Mouse (Mus musculus) CH12.LX (cell line): ENCODE measurements at regions not wholly inside any gene's neighbourhood (a gene's known extent, or its start where the extent isn't known, plus 50 kb on each side); places are given as distances from the start of the nearest gene placed in this dataset.

Source experiments
- DNase-seq: peaks from one replicate; pipeline ENCODE4 v3.0.0-alpha.2; 2013; ENCODE audit errors: extremely low read depth
- H3K27ac ChIP-seq: 2 replicates; pipeline ENCODE4 v1.5.1; 2012; ENCODE audit warnings: low read depth, mild to moderate bottlenecking, control low read depth, moderate library complexity; ENCODE audit not compliant: insufficient read depth
- H3K27me3 ChIP-seq: replicated peaks from 2 replicates; pipeline ENCODE3; 2012; ENCODE audit warnings: inconsistent platforms
- H3K36me3 ChIP-seq, 2 experiments: replicated peaks in 1 of 2; 2 replicates each; pipeline versions ENCODE3 to v1.6.1; 2012; ENCODE audit warnings: inconsistent platforms in 1 of 2, low read length in 1 of 2, mild to moderate bottlenecking in 1 of 2, mixed read lengths in 1 of 2, moderate library complexity in 1 of 2; ENCODE audit not compliant: control insufficient read depth in 1 of 2, insufficient read depth in 1 of 2
- H3K4me1 ChIP-seq, 2 experiments: 2 replicates each; pipeline ENCODE4 v1.6.1; 2012; ENCODE audit warnings: inconsistent platforms in 1 of 2, moderate library complexity in 1 of 2; ENCODE audit not compliant: insufficient read depth in 2 of 2, control insufficient read depth in 1 of 2
- H3K4me2 ChIP-seq: 2 replicates; pipeline ENCODE4 v1.6.1; 2012; ENCODE audit warnings: low read depth, mild to moderate bottlenecking, control low read depth; ENCODE audit not compliant: poor library complexity, insufficient read depth, severe bottlenecking
- H3K4me3 ChIP-seq, 3 experiments: fragments of 150-350 bp in 1 of 3; sonication (generic) in 1 of 3; replicated peaks in 1 of 3; 2 replicates each; pipeline versions ENCODE3 to v1.5.1; 2011 to 2012; ENCODE audit warnings: low read depth in 2 of 3, low read length in 2 of 3, mild to moderate bottlenecking in 2 of 3, moderate library complexity in 2 of 3, control low read depth in 1 of 3, improper control_type of control experiment in 1 of 3, inconsistent platforms in 1 of 3, mixed read lengths in 1 of 3; ENCODE audit not compliant: poor library complexity in 1 of 3
- H3K79me2 ChIP-seq: replicated peaks from 2 replicates; pipeline ENCODE4 v1.6.1; 2012; ENCODE audit warnings: mild to moderate bottlenecking, moderate library complexity; ENCODE audit not compliant: control insufficient read depth, poor library complexity, insufficient read depth, severe bottlenecking; ENCODE audit errors: extremely low read depth
- H3K9ac ChIP-seq: 2 replicates; pipeline ENCODE4 v1.6.1; 2012; ENCODE audit warnings: low read depth, mild to moderate bottlenecking, control low read depth, moderate library complexity; ENCODE audit not compliant: insufficient read depth
- H3K9me3 ChIP-seq: replicated peaks from 2 replicates; pipeline ENCODE3; 2012; ENCODE audit warnings: low read length, inconsistent platforms, mixed read lengths
- BHLHE40 ChIP-seq: IDR thresholded peaks from 2 replicates; pipeline ENCODE4 v1.6.1; 2011; ENCODE audit warnings: mild to moderate bottlenecking, low read depth, low read length, improper control_type of control experiment
- CHD1 ChIP-seq: IDR thresholded peaks from 2 replicates; pipeline ENCODE4 v1.6.1; 2012; ENCODE audit warnings: low read depth, low read length, improper control_type of control experiment, inconsistent platforms
- CTCF ChIP-seq, 2 experiments: IDR thresholded peaks in 1 of 2; conservative IDR thresholded peaks in 1 of 2; 2 replicates each; pipeline ENCODE4 v1.5.1; 2011 to 2012; ENCODE audit warnings: low read depth in 2 of 2, low read length in 2 of 2, improper control_type of control experiment in 1 of 2, inconsistent platforms in 1 of 2, mild to moderate bottlenecking in 1 of 2, moderate library complexity in 1 of 2
- ELF1 ChIP-seq: IDR thresholded peaks from 2 replicates; pipeline ENCODE4 v1.6.1; 2014; ENCODE audit warnings: low read depth, mild to moderate bottlenecking, inconsistent platforms, low read length, improper control_type of control experiment
- EP300 ChIP-seq: IDR thresholded peaks from 2 replicates; pipeline ENCODE4 v1.6.1; 2011; ENCODE audit warnings: low read length, improper control_type of control experiment
- ETS1 ChIP-seq: conservative IDR thresholded peaks from 2 replicates; pipeline ENCODE4 v1.6.1; 2012; ENCODE audit warnings: low read depth, mild to moderate bottlenecking, inconsistent platforms, low read length, improper control_type of control experiment, moderate library complexity
- JUN ChIP-seq: IDR thresholded peaks from 2 replicates; pipeline ENCODE4 v1.6.1; 2011; ENCODE audit warnings: low read depth, mild to moderate bottlenecking, low read length, improper control_type of control experiment, moderate library complexity; ENCODE audit not compliant: insufficient read depth
- KAT2A ChIP-seq: IDR thresholded peaks from 2 replicates; pipeline ENCODE4 v1.6.1; 2012; ENCODE audit warnings: low read length, improper control_type of control experiment, inconsistent platforms; ENCODE audit not compliant: insufficient replicate concordance
- MAX ChIP-seq: IDR thresholded peaks from 2 replicates; pipeline ENCODE4 v1.6.1; 2011; ENCODE audit warnings: low read length, improper control_type of control experiment
- MAZ ChIP-seq: IDR thresholded peaks from 2 replicates; pipeline ENCODE4 v1.6.1; 2012; ENCODE audit warnings: low read depth, mild to moderate bottlenecking, inconsistent platforms, low read length, improper control_type of control experiment, moderate library complexity
- MEF2A ChIP-seq: IDR thresholded peaks from 2 replicates; pipeline ENCODE4 v1.6.1; 2014; ENCODE audit warnings: low read depth, mild to moderate bottlenecking, inconsistent platforms, low read length, improper control_type of control experiment, borderline replicate concordance
- MXI1 ChIP-seq: IDR thresholded peaks from 2 replicates; pipeline ENCODE4 v1.6.1; 2011; ENCODE audit warnings: mild to moderate bottlenecking, low read depth, low read length, improper control_type of control experiment
- POLR2A ChIP-seq: IDR thresholded peaks from 2 replicates; pipeline ENCODE4 v1.6.1; 2011; ENCODE audit warnings: low read depth, mild to moderate bottlenecking, improper control_type of control experiment, low read length
- RAD21 ChIP-seq: IDR thresholded peaks from 2 replicates; pipeline ENCODE4 v1.6.1; 2011; ENCODE audit warnings: low read depth, mild to moderate bottlenecking, low read length, improper control_type of control experiment, moderate library complexity
- SMC3 ChIP-seq: IDR thresholded peaks from 2 replicates; pipeline ENCODE4 v1.6.1; 2011; ENCODE audit warnings: low read depth, low read length, improper control_type of control experiment
- TBP ChIP-seq: conservative IDR thresholded peaks from 2 replicates; pipeline ENCODE4 v1.6.1; 2011; ENCODE audit warnings: low read depth, low read length, improper control_type of control experiment
- ZMIZ1 ChIP-seq: IDR thresholded peaks from 2 replicates; pipeline ENCODE4 v1.6.1; 2012; ENCODE audit warnings: low read depth, mild to moderate bottlenecking, inconsistent platforms, low read length, improper control_type of control experiment
- ZNF384 ChIP-seq: IDR thresholded peaks from 2 replicates; pipeline ENCODE4 v1.6.1; 2012; ENCODE audit warnings: low read depth, low read length, improper control_type of control experiment, inconsistent platforms
- dilution Hi-C: fragments of 300-500 bp; cut with MboI; formaldehyde crosslinking; loops from 2 replicates; pipeline ENCODE4 v1.14.3; 2020; ENCODE audit warnings: low sequenced_read_pairs; ENCODE audit not compliant: extremely low pct_unique_long_range_greater_than_20kb, extremely low pct_ligation_motif_present
- in situ Hi-C: fragments of 300-500 bp; cut with MboI; formaldehyde crosslinking; loops from 3 replicates; pipeline ENCODE4 v1.14.3; 2019; ENCODE audit warnings: low sequenced_read_pairs, low pct_ligation_motif_present, low pct_unique_long_range_greater_than_20kb, mixed read lengths

DNA sequence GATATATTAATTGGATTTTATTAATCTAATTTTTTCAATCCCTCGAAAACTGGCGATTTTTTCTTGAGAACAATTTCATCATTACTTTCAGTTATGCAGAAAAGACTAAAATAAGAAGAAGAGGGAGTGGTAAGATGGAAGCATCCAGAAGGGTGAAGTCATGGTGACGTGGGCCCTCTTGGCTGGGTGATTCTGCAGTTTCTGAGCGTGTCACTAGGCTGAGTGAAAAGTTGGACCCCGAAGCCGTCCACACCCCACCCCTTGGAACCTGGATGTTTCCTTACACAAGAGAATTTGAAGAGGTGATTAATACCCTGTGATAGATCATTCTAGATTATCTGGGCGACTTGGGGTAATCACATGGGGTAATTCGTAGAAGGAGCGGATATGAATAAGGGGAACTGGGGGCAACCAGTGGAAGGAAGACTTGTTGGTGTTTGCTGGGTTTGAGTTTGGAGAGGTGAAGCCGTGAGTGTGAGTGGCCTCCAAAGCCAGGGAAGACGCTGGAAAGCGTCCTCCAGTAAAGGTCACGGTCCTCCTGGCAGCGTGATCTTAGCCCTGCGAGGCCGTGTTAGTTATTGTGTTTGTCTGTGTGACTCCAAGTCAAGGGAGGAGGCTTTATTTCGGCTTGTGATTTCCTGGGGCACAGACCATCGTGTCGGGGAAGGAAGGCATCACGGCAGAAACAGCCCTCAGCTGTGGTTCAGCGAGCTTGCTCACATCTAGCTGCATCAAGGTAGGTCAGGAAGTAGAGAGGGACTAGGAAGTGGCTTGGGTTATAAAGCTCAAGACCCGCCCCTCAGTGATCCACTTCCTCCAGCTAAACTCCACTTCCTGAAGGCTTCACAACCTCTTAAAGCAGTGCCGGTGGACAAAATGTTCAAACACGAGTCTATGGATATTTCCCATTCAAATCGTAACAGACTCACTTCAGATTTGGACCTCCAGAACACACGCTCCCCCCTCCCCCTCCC is 67.0 kb downstream of the Syf2 start:
- dilution Hi-C loops: no loop called here
- Histone ChIP-seq H3K9me3 (no peaks in the 10 kb centered on the region), H3K9ac (no peak overlapping the region), H3K79me2 (no peaks in the 10 kb centered on the region), H3K27ac (no peak overlapping the region), H3K27me3 (peaks cover 29% of the 10 kb centered on the region)
- no peak for TF ChIP-seq ZNF384
- TF ChIP-seq, all 38 proteins: peak for 0
- no peak for DNase-seq
- Histone ChIP-seq H3K4me2 (no peak overlapping the region), H3K4me3 (no peak overlapping the region), H3K36me3 (no peaks in the 10 kb centered on the region), H3K4me1 (no peaks in the 10 kb centered on the region)
- in situ Hi-C loops: no loop called here

DNA sequence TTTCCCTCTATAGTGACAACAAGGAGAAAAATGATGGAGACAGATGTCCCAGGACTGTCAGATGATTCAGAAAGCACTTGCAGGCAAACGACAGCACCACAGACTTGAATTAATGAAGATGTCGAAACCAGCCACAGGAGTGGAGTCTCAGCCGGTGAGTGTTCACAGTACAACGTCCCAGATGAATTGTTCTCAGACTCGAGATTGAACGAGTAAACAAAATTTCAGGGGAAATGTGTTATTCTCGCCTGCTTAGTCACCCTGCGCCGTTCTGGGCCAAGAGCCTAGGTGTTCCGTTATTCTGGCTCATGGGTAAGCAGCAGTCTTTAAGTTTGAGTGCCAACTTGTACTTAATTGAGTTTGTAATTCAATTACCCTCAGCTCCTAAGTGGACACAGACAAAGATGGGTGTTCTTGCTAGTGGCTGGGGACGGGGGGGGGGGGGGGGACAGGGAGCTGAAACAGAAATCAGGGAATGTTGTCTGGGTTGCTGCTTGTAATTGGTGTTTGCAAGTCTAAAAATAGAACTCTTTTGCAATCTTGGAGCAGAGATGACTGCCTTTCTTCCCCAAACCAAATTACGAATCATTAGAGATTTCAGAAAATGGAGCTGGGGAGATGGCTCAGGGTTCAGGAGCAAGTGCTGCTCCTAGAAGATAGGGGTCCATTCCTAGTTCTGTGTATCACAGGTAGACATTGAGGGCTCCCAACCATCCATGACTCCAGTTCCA is 68.4 kb downstream of the Syf2 start:
- no peaks in the 10 kb centered on the region for H3K9me3 ChIP-seq
- no peak overlapping the region for H3K4me2 ChIP-seq
- no peak overlapping the region for H3K27ac ChIP-seq
- H3K4me3 ChIP-seq: no peak overlapping the region
- H3K27me3 ChIP-seq: peaks cover 31% of the 10 kb centered on the region
- no peaks in the 10 kb centered on the region for H3K4me1 ChIP-seq
- no peak overlapping the region for H3K9ac ChIP-seq
- H3K79me2 ChIP-seq: no peaks in the 10 kb centered on the region
- H3K36me3 ChIP-seq: no peaks in the 10 kb centered on the region
- in situ Hi-C loops: no loop called here
- DNase-seq: no peak
- dilution Hi-C loops: no loop called here
- TF ChIP-seq CTCF (conservative IDR thresholded peaks at IDR 0.05 in 1 of 2, IDR thresholded peaks at IDR 0.05 in 1 of 2; ENCODE audit: low read depth in 2 of 2, low read length in 2 of 2): no peak
- no peak for TF ChIP-seq RAD21
- TF ChIP-seq MEF2A: no peak
- TF ChIP-seq MXI1: no peak
- no peak for TF ChIP-seq BHLHE40
- TF ChIP-seq POLR2A: no peak
- TF ChIP-seq MAX: no peak
- TF ChIP-seq, all 38 proteins: peak for 0

GRCm38 (mm10) chr4:135002091-135002925 is 71.6 kb downstream of the Syf2 start:
- H3K36me3 ChIP-seq: no peaks in the 10 kb centered on the region

More at GRCm38 (mm10) chr4:135002091-135002925, 71.6 kb downstream of the Syf2 start:
- Histone ChIP-seq H3K27me3 (peaks cover 37% of the 10 kb centered on the region), H3K9me3 (peaks cover 16% of the 10 kb centered on the region), H3K9ac (no peak overlapping the region), H3K4me2 (no peak overlapping the region), H3K4me3 (no peak overlapping the region), H3K4me1 (no peaks in the 10 kb centered on the region), H3K27ac (no peak overlapping the region), H3K79me2 (no peaks in the 10 kb centered on the region)
- no peak for DNase-seq
- in situ Hi-C loops (no loop called here), dilution Hi-C loops (no loop called here)
- TF ChIP-seq ZNF384: no peak
- TF ChIP-seq EP300: no peak
- no peak for TF ChIP-seq ZMIZ1
- TF ChIP-seq CHD1: no peak
- no peak for TF ChIP-seq JUN
- TF ChIP-seq ETS1: no peak
- TF ChIP-seq RAD21: no peak
- TF ChIP-seq SMC3: no peak
- no peak for TF ChIP-seq ELF1
- no peak for TF ChIP-seq MAZ
- no peak for TF ChIP-seq MEF2A
- no peak for TF ChIP-seq TBP
- no peak for TF ChIP-seq CTCF (conservative IDR thresholded peaks at IDR 0.05 in 1 of 2, IDR thresholded peaks at IDR 0.05 in 1 of 2; ENCODE audit: low read depth in 2 of 2, low read length in 2 of 2)
- no peak for TF ChIP-seq KAT2A
- TF ChIP-seq, all 38 proteins: peak for 0
